Mouse (Mus musculus) telencephalon, adult 2 months (tissue): Measurements from ENCODE around the gene Defb39.

Experiments
- DNase-seq: peaks from one replicate; pipeline ENCODE4 v3.0.0-alpha.2; 2011; ENCODE audit warnings: low read depth, low spot score

The Defb39 gene

GRCm38 (mm10) chr8:19064710-19065109 lies at the start of gene Defb39:
TSS of gene Defb39 (minus strand) at chr8:19064810.
- DNase-seq = no peak

DNA sequence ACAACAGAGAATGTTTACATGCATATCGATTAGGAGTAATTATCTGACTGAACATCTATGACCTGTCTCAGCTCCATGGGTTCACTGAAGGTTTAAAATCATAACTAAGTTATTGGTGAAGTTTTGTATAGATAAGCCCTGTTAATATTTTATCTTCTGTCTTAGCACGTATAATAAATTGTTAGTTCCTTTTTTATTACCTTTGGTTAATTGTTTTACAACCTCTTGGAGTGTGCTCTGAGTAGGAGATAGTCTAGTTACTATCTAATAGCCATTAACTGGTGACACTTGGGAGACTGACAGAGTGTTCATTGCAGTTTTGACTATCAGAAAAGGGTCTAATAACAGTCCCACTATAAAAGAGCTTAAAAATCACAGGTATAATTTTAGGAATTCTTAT lies 1.4 kb upstream of the Defb39 start:
- DNase-seq = no peak

- DNase-seq = no peak
These were observed 1.7 kb downstream of the Defb39 start for GRCm38 (mm10) chr8:19062891-19063290.

DNA sequence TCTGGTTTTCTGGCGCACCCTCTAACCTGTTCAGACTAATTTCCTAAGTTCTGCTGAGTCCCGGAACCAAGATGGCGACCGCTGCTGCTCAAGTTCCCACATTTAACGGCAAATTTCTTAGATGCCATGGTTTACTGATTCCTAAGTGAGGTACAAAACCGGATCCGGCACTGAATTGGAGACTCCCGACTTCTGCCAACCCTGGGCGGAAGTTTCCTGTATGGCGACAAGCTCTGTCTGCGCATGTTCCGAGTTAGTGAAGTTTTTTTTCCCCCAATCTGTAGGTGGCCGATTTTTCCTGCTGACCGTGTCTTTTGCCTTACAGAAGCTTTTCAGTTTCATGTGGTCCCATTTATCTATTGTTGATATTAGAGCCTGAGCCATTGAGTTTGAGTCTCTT lies 19.4 kb downstream of the Defb39 start:
- no peak for DNase-seq

DNA sequence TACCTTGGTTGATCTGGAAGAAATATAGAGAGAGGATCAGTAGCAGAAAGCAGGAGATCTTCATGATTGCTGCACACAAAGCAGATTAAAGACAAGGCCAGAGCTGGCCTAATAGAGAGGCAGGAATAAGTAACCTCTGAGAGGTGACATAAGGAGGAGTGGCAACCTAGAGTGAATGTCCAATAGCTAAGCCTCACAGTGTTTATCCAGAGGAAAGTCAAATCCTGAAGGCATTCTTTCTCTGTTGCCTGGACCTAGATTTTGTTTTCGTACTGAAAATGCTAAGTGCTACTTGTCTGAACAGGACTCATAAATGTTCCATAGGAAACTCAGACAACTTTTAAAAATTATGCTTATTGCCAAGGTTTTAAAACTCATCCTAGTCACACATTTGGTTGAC lies 38.1 kb downstream of the Defb39 start, which contains the start of gene Defb38:
TSS of gene Defb38 (minus strand) at position 101 of the 400 bp plus-strand sequence.
- DNase-seq = no peak
